Mouse (Mus musculus) CD8-positive naive resting alpha-beta T cell, adult 2 months (primary cell): ENCODE results near the gene Usp38.
A peak's percentile ranks its signal among the peaks of the same experiment; 100 is the strongest.
"Not testable (repeated sequence)": the region's sequence is repeated elsewhere in the genome, so short reads cannot be mapped to it uniquely, and the experiment has no call there.

Source experiments
- DNase-seq, 2 experiments: peaks; one replicate each; pipeline ENCODE4 v3.0.0; 2022; ENCODE audit warnings: low read depth in 2 of 2, low spot score in 2 of 2

Usp38 gene

GRCm38 (mm10) chr8:81014789-81015699, at the start of gene Usp38:
Gene Usp38 (minus strand): TSS chr8:81014928.
- DNase-seq: peak; percentile 99

- no peak for DNase-seq
Measured at GRCm38 (mm10) chr8:81062566-81062965, 47.8 kb upstream of the Usp38 start.

GRCm38 (mm10) chr8:81061950-81062349, 47.2 kb upstream of the Usp38 start:
- DNase-seq: no peak

GRCm38 (mm10) chr8:81044201-81044600, 29.5 kb upstream of the Usp38 start:
- DNase-seq: no peak

GRCm38 (mm10) chr8:81027991-81028390, 13.3 kb upstream of the Usp38 start:
- no peak for DNase-seq

- DNase-seq: not testable (repeated sequence)
Measured at GRCm38 (mm10) chr8:81017548-81017947, 2.8 kb upstream of the Usp38 start.

- DNase-seq: no peak
Measured at GRCm38 (mm10) chr8:81013811-81014530, 757 bp downstream of the Usp38 start.

- no peak for DNase-seq
Measured at GRCm38 (mm10) chr8:81012699-81013098, 2.0 kb downstream of the Usp38 start.

- peak in 1 of 2 experiments; percentile 30 for DNase-seq
Measured at GRCm38 (mm10) chr8:81012031-81012560, 2.6 kb downstream of the Usp38 start.

- DNase-seq: no peak
Measured at GRCm38 (mm10) chr8:81010386-81010785, 4.3 kb downstream of the Usp38 start.

- DNase-seq: no peak
Measured at GRCm38 (mm10) chr8:81005114-81005513, 9.6 kb downstream of the Usp38 start.

GRCm38 (mm10) chr8:80996632-80997031, 18.1 kb downstream of the Usp38 start:
- DNase-seq: no peak

- no peak for DNase-seq
Measured at GRCm38 (mm10) chr8:80991937-80992336, 22.8 kb downstream of the Usp38 start.

GRCm38 (mm10) chr8:80982829-80983228, 31.9 kb downstream of the Usp38 start:
- DNase-seq: no peak

GRCm38 (mm10) chr8:80981696-80982095, 33.0 kb downstream of the Usp38 start:
- no peak for DNase-seq

GRCm38 (mm10) chr8:80980063-80980462, 34.7 kb downstream of the Usp38 start:
- no peak for DNase-seq

- no peak for DNase-seq
Measured at GRCm38 (mm10) chr8:80977231-80977630, 37.5 kb downstream of the Usp38 start.

GRCm38 (mm10) chr8:80971150-80971549, 43.6 kb downstream of the Usp38 start:
- DNase-seq: no peak

- no peak for DNase-seq
Measured at GRCm38 (mm10) chr8:80970000-80970685, 44.6 kb downstream of the Usp38 start.

- DNase-seq: no peak
Measured at GRCm38 (mm10) chr8:80969423-80969822, 45.3 kb downstream of the Usp38 start.

GRCm38 (mm10) chr8:80963095-80963494, 51.6 kb downstream of the Usp38 start:
- no peak for DNase-seq
